Mouse (Mus musculus) layer of hippocampus, adult 8-10 months (tissue): Measurements from ENCODE around the gene Fam172a. TPM values are rescaled to one million over a fixed set of nuclear protein-coding genes. Genes with fewer than 3 reads are reported as not detected.

Experiments
- DNase-seq, 2 experiments: peaks; one replicate each; pipeline ENCODE4 v3.0.0; 2022; ENCODE audit warnings: low spot score in 2 of 2
- total RNA-seq, 4 experiments: library from RNA; stranded (reverse); gene quantifications; 2 replicates each; pipeline ENCODE4 v1.2.4; 2022

Gene Fam172a
- total RNA-seq, 4 experiments from 2014 or later = 39.1 to 42.2 (median 41.0) TPM

- no peak for DNase-seq
Observed at GRCm38 (mm10) chr13:78211231-78212010, 509.6 kb downstream of the Fam172a start.

GRCm38 (mm10) chr13:78212111-78212510, 510.3 kb downstream of the Fam172a start:
- DNase-seq = no peak

DNA sequence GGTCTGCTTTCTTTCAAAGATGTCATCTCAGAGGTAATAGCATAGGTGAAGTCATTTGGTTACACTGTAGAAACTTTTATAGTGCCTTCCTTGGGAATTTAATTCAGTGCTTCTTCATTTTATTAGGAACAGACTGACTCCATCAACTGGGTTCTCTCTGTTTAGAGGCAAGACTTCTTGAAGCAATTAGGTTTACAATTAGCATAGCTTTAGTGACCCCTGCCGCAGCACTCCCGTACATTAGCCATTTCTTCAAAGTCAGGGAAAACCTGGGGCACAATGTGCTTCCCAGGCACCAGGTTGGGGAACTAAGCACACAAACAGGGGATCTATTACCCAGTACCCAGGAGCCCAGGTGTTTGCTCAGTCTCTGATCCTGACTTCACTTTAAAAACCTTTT, 511.3 kb downstream of the Fam172a start:
- DNase-seq = no peak

DNA sequence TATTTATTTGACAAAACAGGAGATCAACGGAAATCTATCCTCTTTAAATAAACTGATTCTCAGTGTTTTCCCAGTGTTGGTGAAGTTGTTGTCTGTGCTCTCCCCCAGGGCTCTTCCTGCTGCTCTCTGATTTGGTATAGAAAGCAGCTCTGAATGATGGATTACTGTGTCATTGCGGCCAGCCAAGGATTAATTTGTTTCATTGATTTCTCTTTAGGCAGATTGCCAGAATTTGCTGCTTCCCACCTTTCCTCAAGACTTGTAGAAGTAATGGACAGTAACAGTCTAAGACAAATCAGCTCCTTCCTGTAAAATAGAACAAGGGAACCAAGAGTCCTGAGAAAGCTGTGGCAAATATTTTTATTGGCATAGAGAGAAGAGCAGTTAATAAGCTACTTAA, 513.4 kb downstream of the Fam172a start:
- DNase-seq = no peak
